Mouse (Mus musculus) heart, postnatal 0 days (tissue): ENCODE measurements around the gene Lpar2.

Experiments used
- CTCF ChIP-seq: IDR thresholded peaks from 2 replicates; pipeline ENCODE4 v1.5.1; 2016; ENCODE audit warnings: antibody characterized with exemption, control low read depth, low read depth
- EP300 ChIP-seq: IDR thresholded peaks from 2 replicates; pipeline ENCODE4 v1.6.1; 2016; ENCODE audit warnings: antibody characterized with exemption, low read depth

- TF ChIP-seq EP300 (no peak), CTCF (no peak)
Measured at GRCm38 (mm10) chr8:69807236-69807635, 15.0 kb upstream of the Lpar2 start.
